Mouse (Mus musculus): ENCODE data around the gene Med25. TPM values are rescaled to one million over a fixed set of nuclear protein-coding genes. Genes with fewer than 3 reads are reported as not detected.

The Med25 gene
- polyA plus RNA-seq, 1 experiment from 2014 or later: 95.6 TPM

GRCm38 (mm10) chr7:44857042-44857552 lies 35.4 kb downstream of the Med25 start, which contains the start of gene Pnkp:
Pnkp (plus strand) TSS chr7:44857139.
- H3K4me1 ChIP-seq: peaks cover 70% of the 10 kb centered on the region
- H3K27me3 ChIP-seq (ENCODE audit: insufficient read depth, poor library complexity, severe bottlenecking): no peaks in the 10 kb centered on the region
- under 1% methylated on average over 32 of the region's 32 CpGs for WGBS
- peaks cover 35% of the 10 kb centered on the region for H3K36me3 ChIP-seq
- no peaks in the 10 kb centered on the region for H3K9me3 ChIP-seq
- peak within 1 kb of the TSS; percentile 93 for H3K27ac ChIP-seq
- DNase-seq (ENCODE audit: low spot score): peak; percentile 93
- peak within 1 kb of the TSS; percentile 97 for H3K4me3 ChIP-seq

GRCm38 (mm10) chr7:44856265-44856916 lies 36.1 kb downstream of the Med25 start:
- Histone ChIP-seq H3K27ac (peak overlapping the region; percentile 93), H3K9me3 (no peaks in the 10 kb centered on the region), H3K4me3 (peak overlapping the region; percentile 97), H3K27me3 (ENCODE audit: insufficient read depth, poor library complexity, severe bottlenecking) (no peaks in the 10 kb centered on the region), H3K4me1 (peaks cover 72% of the 10 kb centered on the region), H3K36me3 (peaks cover 30% of the 10 kb centered on the region)
- no peak for DNase-seq (ENCODE audit: low spot score)
- WGBS: 56% methylated on average over 9 of the region's 9 CpGs

- Histone ChIP-seq H3K27ac (peak overlapping the region; percentile 94), H3K27me3 (ENCODE audit: insufficient read depth, poor library complexity, severe bottlenecking) (no peaks in the 10 kb centered on the region), H3K4me1 (peaks cover 74% of the 10 kb centered on the region), H3K4me3 (peak overlapping the region; percentile 71), H3K9me3 (no peaks in the 10 kb centered on the region), H3K36me3 (peaks cover 24% of the 10 kb centered on the region)
- DNase-seq (ENCODE audit: low spot score): no peak
- 41% methylated on average over 10 of the region's 10 CpGs for WGBS
Observed at GRCm38 (mm10) chr7:44855036-44855435, 37.5 kb downstream of the Med25 start.

- DNase-seq (ENCODE audit: low spot score): peak; percentile 96
- under 1% methylated on average over 45 of the region's 45 CpGs for WGBS
- H3K9me3 ChIP-seq: no peaks in the 10 kb centered on the region
- H3K27ac ChIP-seq: peak overlapping the region; percentile 94
- H3K36me3 ChIP-seq: peaks cover 19% of the 10 kb centered on the region
- H3K4me1 ChIP-seq: peaks cover 74% of the 10 kb centered on the region
- peak overlapping the region; percentile 71 for H3K4me3 ChIP-seq
- H3K27me3 ChIP-seq (ENCODE audit: insufficient read depth, poor library complexity, severe bottlenecking): no peaks in the 10 kb centered on the region
Observed at GRCm38 (mm10) chr7:44854356-44855031, 38.0 kb downstream of the Med25 start.

- 26% methylated on average over 26 of the region's 26 CpGs for WGBS
- DNase-seq (ENCODE audit: low spot score): no peak
- Histone ChIP-seq H3K36me3 (peaks cover 18% of the 10 kb centered on the region), H3K4me1 (peaks cover 74% of the 10 kb centered on the region), H3K9me3 (no peaks in the 10 kb centered on the region), H3K27ac (peak overlapping the region; percentile 94), H3K27me3 (ENCODE audit: insufficient read depth, poor library complexity, severe bottlenecking) (no peaks in the 10 kb centered on the region), H3K4me3 (peak overlapping the region; percentile 71)
Observed at GRCm38 (mm10) chr7:44853596-44854355, 38.7 kb downstream of the Med25 start.

GRCm38 (mm10) chr7:44853065-44853464 lies 39.4 kb downstream of the Med25 start:
- 94% methylated on average over 2 of the region's 2 CpGs for WGBS
- H3K9me3 ChIP-seq: no peaks in the 10 kb centered on the region
- 0 out of 2 replicates have a peak overlapping the region, but pooled peaks have one; percentile 94 for H3K27ac ChIP-seq
- H3K27me3 ChIP-seq (ENCODE audit: insufficient read depth, poor library complexity, severe bottlenecking): no peaks in the 10 kb centered on the region
- no peak overlapping the region for H3K4me3 ChIP-seq
- peaks cover 16% of the 10 kb centered on the region for H3K36me3 ChIP-seq
- peaks cover 71% of the 10 kb centered on the region for H3K4me1 ChIP-seq
- DNase-seq (ENCODE audit: low spot score): no peak

- DNase-seq (ENCODE audit: low spot score): no peak
- Histone ChIP-seq H3K36me3 (peaks cover 16% of the 10 kb centered on the region), H3K27ac (no peak overlapping the region; the same call in 1 of the 2 replicates), H3K4me1 (peaks cover 71% of the 10 kb centered on the region), H3K9me3 (no peaks in the 10 kb centered on the region), H3K4me3 (no peak overlapping the region), H3K27me3 (ENCODE audit: insufficient read depth, poor library complexity, severe bottlenecking) (no peaks in the 10 kb centered on the region)
- 87% methylated on average over 36 of the region's 36 CpGs for WGBS
Observed at GRCm38 (mm10) chr7:44852259-44853027, 40.1 kb downstream of the Med25 start.

- Histone ChIP-seq H3K36me3 (peaks cover 17% of the 10 kb centered on the region), H3K4me3 (peak overlapping the region; percentile 69; the same call in 1 of the 2 replicates), H3K4me1 (peaks cover 70% of the 10 kb centered on the region), H3K9me3 (no peaks in the 10 kb centered on the region), H3K27me3 (ENCODE audit: insufficient read depth, poor library complexity, severe bottlenecking) (no peaks in the 10 kb centered on the region), H3K27ac (no peak overlapping the region)
- WGBS: 92% methylated on average over 12 of the region's 12 CpGs
- DNase-seq (ENCODE audit: low spot score): no peak
Observed at GRCm38 (mm10) chr7:44851625-44852234, 40.8 kb downstream of the Med25 start.

GRCm38 (mm10) chr7:44850789-44851624 lies 41.5 kb downstream of the Med25 start:
- Histone ChIP-seq H3K27ac (peak overlapping the region; percentile 93), H3K4me3 (peak overlapping the region; percentile 69), H3K9me3 (no peaks in the 10 kb centered on the region), H3K27me3 (ENCODE audit: insufficient read depth, poor library complexity, severe bottlenecking) (no peaks in the 10 kb centered on the region), H3K36me3 (peaks cover 24% of the 10 kb centered on the region), H3K4me1 (peaks cover 65% of the 10 kb centered on the region)
- DNase-seq (ENCODE audit: low spot score): no peak
- WGBS: 76% methylated on average over 8 of the region's 8 CpGs

- Histone ChIP-seq H3K27ac (peak overlapping the region; percentile 93), H3K27me3 (ENCODE audit: insufficient read depth, poor library complexity, severe bottlenecking) (no peaks in the 10 kb centered on the region), H3K4me3 (peak overlapping the region; percentile 69), H3K4me1 (peaks cover 59% of the 10 kb centered on the region), H3K9me3 (no peaks in the 10 kb centered on the region), H3K36me3 (peaks cover 33% of the 10 kb centered on the region)
- WGBS: under 1% methylated on average over 33 of the region's 33 CpGs
- DNase-seq (ENCODE audit: low spot score): peak; percentile 93
Observed at GRCm38 (mm10) chr7:44850146-44850545, 42.4 kb downstream of the Med25 start.

GRCm38 (mm10) chr7:44849416-44850111 lies 42.9 kb downstream of the Med25 start:
- under 1% methylated on average over 41 of the region's 41 CpGs for WGBS
- Histone ChIP-seq H3K9me3 (no peaks in the 10 kb centered on the region), H3K27ac (peak overlapping the region; percentile 93), H3K36me3 (peaks cover 39% of the 10 kb centered on the region), H3K27me3 (ENCODE audit: insufficient read depth, poor library complexity, severe bottlenecking) (no peaks in the 10 kb centered on the region), H3K4me3 (peak overlapping the region; percentile 69), H3K4me1 (peaks cover 53% of the 10 kb centered on the region)
- DNase-seq (ENCODE audit: low spot score): peak; percentile 97

Measured in heart, embryonic 10.5 days (tissue).